Mouse (Mus musculus) T-helper 17 cell (primary cell): Measurements from ENCODE around the gene Cpt1a.

Experiments used
- in situ Hi-C, 2 experiments: fragments of 300-600 bp; cut with MboI, MseI; formaldehyde crosslinking; loops; 1 replicate in 1 of 2; 2 replicates in 1 of 2; pipeline ENCODE4 v1.15.1; 2025; ENCODE audit warnings: high pct_unique_total_duplicates in 2 of 2

Gene Cpt1a

GRCm38 (mm10) chr19:3324931-3325711 lies 3.0 kb downstream of the Cpt1a start:
- in situ Hi-C loops: no loop called here

GRCm38 (mm10) chr19:3325771-3326478 lies 3.8 kb downstream of the Cpt1a start:
- in situ Hi-C loops: no loop called here

- in situ Hi-C loops: no loop called here
Measured at GRCm38 (mm10) chr19:3326479-3327047, 4.4 kb downstream of the Cpt1a start.

DNA sequence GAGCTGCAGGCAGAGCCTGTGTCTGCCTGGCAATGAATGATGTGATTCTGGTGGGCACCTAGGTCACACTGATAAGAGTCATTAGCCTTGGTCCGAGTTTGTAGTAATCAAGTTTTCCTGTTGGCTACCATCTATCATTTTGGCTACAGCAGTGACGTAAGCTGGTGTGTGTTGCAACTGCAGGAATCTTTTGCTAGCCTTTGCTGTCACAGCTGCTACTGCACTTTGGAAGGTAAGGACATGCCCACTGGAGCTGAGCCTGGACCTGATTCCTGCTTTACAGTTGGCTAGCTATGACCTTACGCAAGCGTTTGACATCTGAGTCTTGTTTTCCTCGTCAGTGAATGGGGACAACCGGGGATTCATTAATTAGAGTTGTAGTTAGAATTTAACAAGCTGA lies 11.1 kb downstream of the Cpt1a start:
- in situ Hi-C loops: no loop called here

DNA sequence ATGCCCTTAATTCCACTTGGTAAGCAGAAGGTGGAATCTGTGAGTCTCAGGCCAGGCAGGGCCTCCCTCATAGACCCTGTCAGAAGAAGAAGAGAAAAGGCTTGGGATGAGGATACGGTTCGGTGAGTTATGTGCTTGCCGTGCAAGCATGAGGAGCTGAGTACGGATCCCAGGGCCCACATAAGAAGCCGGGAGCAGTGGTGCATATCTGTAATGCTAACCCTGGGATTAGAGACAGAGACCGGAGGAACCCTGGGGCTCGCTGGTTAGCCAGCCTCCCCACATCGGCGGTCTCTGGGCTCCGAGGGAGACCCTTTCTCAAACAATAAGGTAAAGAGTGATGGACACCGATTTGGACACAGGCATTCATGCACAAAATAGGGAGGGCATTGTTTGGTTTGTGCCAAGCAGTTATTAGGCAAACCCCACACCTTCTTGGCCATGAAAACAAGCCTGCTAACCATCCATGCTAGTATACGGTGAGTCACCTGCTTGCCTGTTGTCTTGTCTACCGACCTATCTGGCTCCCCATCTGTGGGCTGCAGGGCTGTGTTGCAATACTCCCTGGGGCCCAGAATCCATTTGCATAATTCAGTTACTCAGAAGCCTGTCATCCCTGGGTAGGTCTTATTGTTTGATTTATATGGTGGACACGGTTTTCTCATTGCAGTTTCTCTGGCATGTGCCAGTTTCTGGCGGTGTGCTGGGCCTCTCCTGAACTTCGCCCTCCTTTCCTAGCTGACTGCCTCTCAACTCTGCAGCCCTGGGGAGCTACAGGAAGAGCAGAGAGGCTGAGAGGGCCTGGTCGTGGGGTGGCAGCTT lies 11.8 kb downstream of the Cpt1a start:
- in situ Hi-C loops: no loop called here

DNA sequence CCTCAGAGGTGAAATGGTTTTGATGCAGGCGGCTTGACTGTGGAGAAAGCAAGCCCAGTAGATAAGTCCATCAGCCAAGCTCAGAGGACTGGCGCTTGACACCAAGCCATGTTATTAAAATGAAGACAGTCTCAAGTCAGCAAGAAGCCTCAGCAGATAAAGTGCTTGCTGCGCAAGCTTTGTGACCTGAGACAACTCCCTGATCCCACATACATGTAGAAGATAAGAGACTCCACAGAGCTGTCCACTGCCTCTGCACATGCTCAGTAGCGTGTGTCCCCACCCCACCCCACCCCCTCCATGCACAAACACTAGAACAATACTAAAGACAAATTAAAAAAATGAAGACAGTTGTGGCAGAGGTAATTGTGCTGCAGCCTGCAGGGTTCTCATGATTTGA lies 12.4 kb downstream of the Cpt1a start:
- in situ Hi-C loops: no loop called here

DNA sequence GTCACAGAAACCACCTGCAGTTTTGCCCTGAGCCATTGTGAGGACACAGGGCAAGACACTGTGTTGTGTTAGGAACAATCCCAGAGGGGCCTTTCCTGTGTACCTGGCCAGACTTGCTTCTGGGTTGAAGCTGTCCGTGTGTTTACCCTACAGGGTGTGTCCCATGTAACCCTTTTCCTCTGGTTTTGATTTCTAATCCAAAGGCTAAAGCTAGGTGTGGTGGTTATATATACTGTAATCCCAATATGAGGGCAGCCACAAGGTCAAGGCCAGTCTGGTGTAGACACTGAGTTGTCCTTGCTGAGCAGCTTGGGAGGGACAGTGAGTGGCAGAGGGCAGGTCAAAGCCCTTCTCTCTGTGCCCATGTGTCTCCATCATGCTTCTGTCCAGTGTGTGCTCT lies 13.8 kb downstream of the Cpt1a start:
- in situ Hi-C loops: no loop called here

DNA sequence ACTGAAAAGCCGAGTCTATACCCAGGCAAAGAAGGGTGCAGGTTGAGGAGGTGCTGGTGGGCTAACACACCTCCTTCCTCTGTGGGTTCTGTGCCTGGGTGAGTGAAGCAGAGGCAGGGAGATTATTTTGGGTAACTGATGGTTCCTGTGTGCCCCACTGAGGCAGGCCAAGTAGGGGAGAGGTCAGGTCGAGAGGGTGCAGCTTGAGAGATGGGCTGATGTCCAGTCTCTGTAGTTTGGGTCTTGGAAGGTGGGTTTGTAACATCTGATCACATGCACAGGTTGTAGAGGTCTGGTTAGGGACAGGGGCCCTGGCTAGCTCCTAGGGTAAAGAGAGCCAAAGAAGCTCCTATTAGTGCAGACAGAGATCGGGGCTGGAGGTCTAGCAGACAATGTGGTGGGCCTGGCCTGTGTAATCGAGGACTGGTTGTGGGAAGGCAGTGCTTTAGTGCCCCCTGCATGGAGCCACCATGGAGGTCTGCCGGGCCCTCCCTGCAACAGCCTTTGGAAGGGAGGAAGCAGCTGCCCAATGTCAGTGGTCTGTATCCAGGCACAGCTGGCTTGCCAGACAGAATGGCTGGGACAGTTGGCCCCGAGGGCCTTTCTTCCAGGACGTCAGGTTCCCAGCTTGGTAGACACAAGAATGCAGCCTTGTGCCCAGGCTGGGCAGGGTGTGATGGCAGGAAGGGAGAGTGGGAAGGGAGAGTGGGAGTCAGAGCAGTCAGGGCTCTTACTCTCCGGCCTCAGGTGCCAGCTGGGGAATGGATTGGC lies 14.5 kb downstream of the Cpt1a start:
- in situ Hi-C loops: no loop called here

GRCm38 (mm10) chr19:3339187-3339586 lies 17.1 kb downstream of the Cpt1a start:
- in situ Hi-C loops: no loop called here

- in situ Hi-C loops: no loop called here
Measured at GRCm38 (mm10) chr19:3341021-3341420, 18.9 kb downstream of the Cpt1a start.

DNA sequence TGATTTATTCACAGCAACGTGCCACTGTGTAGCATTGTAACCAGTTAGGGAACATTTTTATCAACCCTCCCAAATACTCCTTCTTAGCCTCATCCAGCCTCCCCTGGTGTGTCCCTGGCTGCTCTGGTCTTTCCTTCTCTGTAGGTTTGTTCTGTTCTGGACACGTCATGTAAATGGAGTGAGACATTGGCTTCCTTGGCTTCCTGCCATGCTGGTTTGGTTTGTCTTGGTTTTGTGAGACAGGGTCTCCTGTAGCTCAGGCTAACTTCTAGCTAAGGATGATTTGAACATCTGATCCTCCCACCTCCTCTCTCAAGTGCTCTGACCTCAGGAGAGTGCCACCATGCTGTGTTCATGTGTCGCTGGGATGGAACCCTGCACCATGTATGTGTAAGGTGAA lies 21.8 kb downstream of the Cpt1a start:
- in situ Hi-C loops: no loop called here

GRCm38 (mm10) chr19:3344636-3345544 lies 22.8 kb downstream of the Cpt1a start:
- in situ Hi-C loops: no loop called here

- in situ Hi-C loops: no loop called here
Measured at GRCm38 (mm10) chr19:3347784-3348183, 25.6 kb downstream of the Cpt1a start.

DNA sequence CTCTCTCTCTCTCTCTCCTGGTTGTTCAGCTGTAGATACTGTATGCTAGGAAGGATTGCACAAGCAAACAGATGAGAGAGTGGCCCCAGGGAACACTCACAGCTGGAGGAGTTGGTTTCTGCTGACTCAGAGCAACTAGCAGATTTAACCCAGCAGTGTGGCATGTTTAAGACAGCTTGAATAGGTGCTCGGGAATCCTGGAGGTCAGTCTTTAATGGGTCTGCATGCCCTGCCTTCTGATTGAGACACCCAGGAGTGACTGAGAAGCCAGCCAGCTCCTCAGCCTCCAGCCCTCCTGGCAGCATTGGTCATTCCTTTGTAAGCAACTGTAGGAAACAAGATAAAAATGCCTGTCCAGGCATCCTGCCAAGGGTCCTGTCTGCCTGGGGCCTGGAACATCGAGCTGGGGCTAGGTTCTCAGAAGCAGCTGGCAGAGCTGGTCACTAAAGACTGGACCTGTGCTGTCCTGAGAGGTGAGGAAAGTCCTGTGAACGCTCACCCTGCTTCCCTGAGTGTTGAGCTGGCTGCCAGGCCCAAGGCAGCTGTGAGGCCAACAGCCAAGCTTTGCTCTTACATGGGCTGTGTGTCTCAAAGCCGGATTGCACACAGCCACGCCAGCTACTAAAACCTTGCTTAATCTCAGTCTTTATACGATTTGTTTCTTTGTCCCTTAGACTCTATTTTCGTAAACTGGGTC lies 31.4 kb downstream of the Cpt1a start:
- in situ Hi-C loops: no loop called here

GRCm38 (mm10) chr19:3355096-3355495 lies 33.0 kb downstream of the Cpt1a start:
- in situ Hi-C loops: loop anchor here in 1 of 2 experiments (5.0 kb wide), 1 partner anchor 77 kb away; no protein-coding TSS in a partner anchor

- in situ Hi-C loops: loop anchor here in 1 of 2 experiments (5.0 kb wide), 1 partner anchor 76 kb away; no protein-coding TSS in a partner anchor
Measured at GRCm38 (mm10) chr19:3356516-3356915, 34.4 kb downstream of the Cpt1a start.

GRCm38 (mm10) chr19:3357620-3358019 lies 35.5 kb downstream of the Cpt1a start:
- in situ Hi-C loops: loop anchor here in 1 of 2 experiments (5.0 kb wide), 1 partner anchor 75 kb away; no protein-coding TSS in a partner anchor

DNA sequence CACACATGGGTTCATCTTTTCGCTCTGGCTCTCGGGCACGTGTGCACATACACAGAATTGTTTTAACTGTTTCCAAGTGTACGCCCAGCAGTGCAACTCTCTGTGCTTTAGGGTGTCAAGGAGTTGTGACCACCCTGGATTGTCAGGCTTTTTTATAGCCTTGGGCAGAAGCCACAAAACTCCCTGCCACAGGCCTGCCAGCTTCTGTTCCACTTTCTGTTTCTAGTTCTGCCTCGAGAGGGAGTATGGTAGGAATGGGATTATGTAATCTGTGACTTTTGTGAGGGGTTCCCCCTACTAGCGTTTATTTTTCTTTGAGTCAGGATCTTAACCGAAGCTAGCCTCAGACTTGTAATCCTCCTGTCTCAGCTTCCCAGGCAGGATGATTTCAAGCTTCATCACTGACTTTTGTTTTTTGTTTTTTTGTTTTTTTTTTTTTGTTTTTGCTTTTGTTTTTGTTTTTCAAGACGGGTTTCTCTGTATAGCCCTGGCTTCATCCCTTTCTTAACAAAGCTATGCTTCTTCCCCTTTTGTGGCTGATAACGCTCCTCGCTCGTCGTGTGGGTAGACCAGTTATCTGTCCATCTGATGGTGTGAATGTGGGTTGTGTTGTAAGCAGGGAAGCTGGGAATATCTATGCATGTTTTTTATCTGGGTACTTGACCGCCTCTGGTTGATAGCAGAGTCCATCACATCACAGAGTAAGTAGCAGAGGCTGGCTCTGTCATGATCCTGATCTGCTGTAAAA lies 37.9 kb downstream of the Cpt1a start:
- in situ Hi-C loops: loop anchor here in 1 of 2 experiments (5.0 kb wide), 1 partner anchor 72 kb away; no protein-coding TSS in a partner anchor
